Mouse (Mus musculus): ENCODE data around the gene Taar7b. TPM values are rescaled to one million over a fixed set of nuclear protein-coding genes. Genes with fewer than 3 reads are reported as not detected.

Gene Taar7b
- polyA plus RNA-seq, 1 experiment: not detected

DNA sequence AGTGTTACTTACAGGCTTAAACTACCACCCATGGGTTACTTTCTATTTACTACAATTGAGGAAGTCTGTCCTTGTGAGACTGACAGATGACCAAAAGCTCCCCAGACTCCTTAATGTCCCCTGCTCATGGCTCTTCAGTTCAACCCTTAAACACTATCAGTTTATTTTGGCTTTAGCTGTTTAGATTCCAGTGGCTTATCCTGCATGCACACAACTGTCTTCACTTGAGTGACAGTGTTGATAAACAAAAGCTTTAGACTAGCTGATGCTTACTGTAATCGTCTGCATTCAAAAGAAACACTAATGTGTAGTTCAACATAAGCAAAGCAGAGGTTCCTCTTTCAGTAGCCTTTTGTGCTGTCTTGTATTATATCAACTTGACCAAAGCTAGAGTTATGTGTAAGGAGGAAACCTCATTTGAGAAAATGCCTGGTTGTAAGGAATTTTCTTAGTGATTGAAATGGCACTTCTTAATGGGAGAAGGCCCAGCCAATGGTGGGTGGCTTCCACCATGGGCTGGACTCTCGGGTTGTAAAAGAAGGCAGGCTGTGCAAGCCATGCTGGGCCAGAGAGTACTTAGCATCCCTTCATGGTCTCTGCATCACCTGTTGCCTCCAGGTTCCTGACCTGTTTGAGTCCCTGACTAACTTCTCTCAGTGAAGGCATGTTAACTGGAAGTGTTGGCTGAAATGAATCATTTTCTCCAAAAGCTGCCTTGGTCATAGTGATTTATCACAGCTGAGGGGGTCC, 40.6 kb downstream of the Taar7b start:
- WGBS: 58% methylated on average over 2 of the region's 2 CpGs
- no peak for DNase-seq (ENCODE audit: low read depth, low spot score)

GRCm38 (mm10) chr10:24049210-24049609, 49.5 kb downstream of the Taar7b start, which contains the start of gene Taar7f:
TSS of gene Taar7f (plus strand) at chr10:24049510.
- DNase-seq (ENCODE audit: low read depth, low spot score): no peak

Other genes starting within 250 kb of the Taar7b start
- gene Rps12, start 212.7 kb upstream of the Taar7b start, polyA plus RNA-seq (2012; rRNA removed): 1,645 and 1,976 TPM in 2 replicates
- 21.6 and 37.4 TPM in 2 replicates for gene Slc18b1, start 203.0 kb upstream of the Taar7b start, polyA plus RNA-seq (2012; rRNA removed)
- 0.29 and 0.71 TPM in 2 replicates for gene Vnn3, start 148.5 kb upstream of the Taar7b start, polyA plus RNA-seq (2012; rRNA removed)
- gene Vnn1, start 105.3 kb upstream of the Taar7b start, polyA plus RNA-seq (2012; rRNA removed): 58.1 and 174 TPM in 2 replicates
- not detected in 2 replicates for gene Taar1, start 79.6 kb upstream of the Taar7b start, polyA plus RNA-seq (2012; rRNA removed)
- not detected in 2 replicates for gene Taar2, start 61.4 kb upstream of the Taar7b start, polyA plus RNA-seq (2012; rRNA removed)
- gene Taar3, start 50.4 kb upstream of the Taar7b start, polyA plus RNA-seq (2012; rRNA removed): not detected in 2 replicates
- gene Taar4, start 39.4 kb upstream of the Taar7b start, polyA plus RNA-seq (2012; rRNA removed): not detected in 2 replicates
- gene Taar5, start 29.2 kb upstream of the Taar7b start, polyA plus RNA-seq (2012; rRNA removed): not detected in 2 replicates
- gene Taar6, start 14.3 kb upstream of the Taar7b start, polyA plus RNA-seq (2012; rRNA removed): not detected in 2 replicates
- not detected in 2 replicates for gene Taar7a, start 6.5 kb upstream of the Taar7b start, polyA plus RNA-seq (2012; rRNA removed)
- not detected in 2 replicates for gene Taar7d, start 27.3 kb downstream of the Taar7b start, polyA plus RNA-seq (2012; rRNA removed)
- gene Taar7e, start 37.7 kb downstream of the Taar7b start, polyA plus RNA-seq (2012; rRNA removed): not detected in 2 replicates
- gene Taar7f, start 49.6 kb downstream of the Taar7b start, polyA plus RNA-seq (2012; rRNA removed): not detected in 2 replicates
- gene Taar8a, start 76.6 kb downstream of the Taar7b start, polyA plus RNA-seq (2012; rRNA removed): not detected in 2 replicates
- not detected in 2 replicates for gene Taar8b, start 92.4 kb downstream of the Taar7b start, polyA plus RNA-seq (2012; rRNA removed)
- gene Taar8c, start 102.0 kb downstream of the Taar7b start, polyA plus RNA-seq (2012; rRNA removed): not detected in 2 replicates
- gene Taar9, start 109.6 kb downstream of the Taar7b start, polyA plus RNA-seq (2012; rRNA removed): not detected in 2 replicates
- gene Stx7, start 149.4 kb downstream of the Taar7b start, polyA plus RNA-seq (2012; rRNA removed): 71.2 and 112 TPM in 2 replicates
- gene Moxd1, start 223.6 kb downstream of the Taar7b start, polyA plus RNA-seq (2012; rRNA removed): 2.0 and 2.4 TPM in 2 replicates